ENCODE assay signal across 15 mouse cellular contexts in the genomic region with DNA sequence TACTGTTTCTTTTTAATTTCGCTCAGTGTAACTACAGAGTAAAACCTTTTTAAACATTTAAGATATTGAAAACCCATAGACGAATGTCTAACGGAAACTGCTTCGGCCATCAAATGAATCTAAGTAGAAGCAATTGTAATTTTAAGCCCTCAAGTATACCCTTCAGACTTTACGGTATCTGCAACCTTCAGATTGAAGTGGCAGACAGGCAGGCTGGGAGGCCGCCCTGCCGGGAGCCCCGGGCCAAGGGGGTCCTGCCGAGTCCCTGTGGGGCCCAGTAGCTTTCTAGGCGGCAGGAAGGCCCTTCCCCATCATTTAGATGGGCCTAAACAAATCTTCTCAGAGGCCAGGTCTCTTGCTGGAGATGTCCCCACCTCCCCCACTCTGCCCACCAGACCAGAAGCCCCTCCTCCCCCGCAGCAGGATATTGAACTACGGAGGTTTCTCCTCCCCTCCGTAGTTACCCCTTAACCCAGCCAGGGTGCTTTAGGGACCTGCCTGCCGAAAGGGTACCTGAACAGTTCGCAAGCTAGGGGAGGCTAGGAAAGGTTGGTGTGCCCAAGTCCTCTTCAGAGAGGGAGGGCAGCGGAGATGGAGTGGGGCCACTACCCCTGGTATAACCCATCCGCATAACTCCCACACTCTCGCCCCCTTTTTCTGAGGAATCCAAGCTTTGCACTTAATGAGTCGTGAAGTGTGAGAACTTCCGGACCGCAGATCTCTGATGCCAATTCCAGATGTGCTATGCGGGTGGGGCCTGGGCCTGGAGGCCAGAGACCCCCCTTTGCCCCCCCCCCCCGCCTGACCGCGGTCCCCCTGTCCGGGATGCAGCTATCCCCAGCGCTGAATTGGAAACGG. TPM values are rescaled to one million over a fixed set of nuclear protein-coding genes. Genes with fewer than 3 reads are reported as not detected.
DNase-seq lines count a peak whose midpoint lies in the region; ATAC-seq and TF ChIP-seq lines count a peak whose summit lies in the region.
"Had no signal": no experiment of that assay in that cellular context is flagged by ENCODE, and none has a peak within 500 bp of the region (broad histone marks: within the 10 kb centered on the region; RNA-seq: fewer than 3 reads in every experiment).

No protein-coding gene starts in this region.

- H3K9me3 ChIP-seq in limb, embryonic 11.5 days (ENCODE audit: control insufficient read depth, low read length) = no peaks in the 10 kb centered on the region
- no peaks in the 10 kb centered on the region for H3K9me3 ChIP-seq in neural tube, embryonic 13.5 days
- H3K9me3 ChIP-seq: embryonic facial prominence, embryonic 15.5 days; liver, embryonic 12.5 days had no signal

- no peak overlapping the region for H3K4me2 ChIP-seq in limb, embryonic 11.5 days (ENCODE audit: low read depth, severe bottlenecking)
- H3K4me2 ChIP-seq in neural tube, embryonic 13.5 days = peak overlapping the region; percentile 13; the same call in 1 of the 2 replicates
- H3K4me2 ChIP-seq: embryonic facial prominence, embryonic 15.5 days; liver, embryonic 12.5 days had no signal

- 59% methylated on average over 28 of the region's 28 CpGs for WGBS in cerebellum, adult 2 months
- 2% methylated on average over 28 of the region's 28 CpGs for WGBS in limb, embryonic 11.5 days
- 2% methylated on average over 28 of the region's 28 CpGs for WGBS in neural tube, embryonic 13.5 days

- peak; percentile 58 to 60 for DNase-seq in cerebellum, postnatal 10 days
- no peak for DNase-seq in cerebellum, adult 2 months
- peak; percentile 37 to 59 for DNase-seq in kidney, postnatal 4 days
- DNase-seq in kidney, postnatal 36 days = no peak
- DNase-seq in limb, embryonic 11.5 days (ENCODE audit: low spot score) = peak; percentile 53
- DNase-seq in ovary, postnatal 10 days (ENCODE audit: low spot score) = no peak
- DNase-seq: adrenal gland, postnatal 36 days; heart, postnatal 4 days; kidney, adult 9 months; lung, postnatal 10 days; right cerebral cortex, postnatal 25 days had no signal

- H3K4me3 ChIP-seq in cerebellum, adult 2 months (replicated peaks; ENCODE audit: insufficient read depth, low read depth, low read length) = no peak overlapping the region
- H3K4me3 ChIP-seq in limb, embryonic 11.5 days (ENCODE audit: low read depth, low read length) = no peak overlapping the region
- H3K4me3 ChIP-seq in neural tube, embryonic 13.5 days = no peak overlapping the region
- H3K4me3 ChIP-seq: embryonic facial prominence, embryonic 15.5 days; liver, embryonic 12.5 days had no signal

- H3K27ac ChIP-seq in cerebellum, adult 2 months (ENCODE audit: insufficient read depth, low read length) = no peak overlapping the region
- H3K27ac ChIP-seq in limb, embryonic 11.5 days (replicated peaks; ENCODE audit: low read depth, low read length) = no peak overlapping the region
- peak overlapping the region; percentile 38; the same call in 1 of the 2 replicates for H3K27ac ChIP-seq in neural tube, embryonic 13.5 days (replicated peaks)
- H3K27ac ChIP-seq: embryonic facial prominence, embryonic 15.5 days; liver, embryonic 12.5 days had no signal

- no peaks in the 10 kb centered on the region for H3K36me3 ChIP-seq in limb, embryonic 11.5 days (ENCODE audit: control insufficient read depth, insufficient read depth, low read length)
- H3K36me3 ChIP-seq in neural tube, embryonic 13.5 days = no peaks in the 10 kb centered on the region
- H3K36me3 ChIP-seq: embryonic facial prominence, embryonic 15.5 days; liver, embryonic 12.5 days had no signal

- no peak for TF ChIP-seq POLR2A in cerebellum, adult 2 months (IDR thresholded peaks at IDR 0.05; ENCODE audit: borderline replicate concordance, insufficient read depth, low read length)

- no peak for ATAC-seq in limb, embryonic 11.5 days (ENCODE audit: insufficient number of reproducible peaks, low FRiP score, low TSS enrichment, low read depth)
- no peak for ATAC-seq in neural tube, embryonic 13.5 days (ENCODE audit: low read depth)
- no peak for ATAC-seq in activated CD4-positive, CD25-positive, alpha-beta regulatory T cell, adult 4 months
- ATAC-seq: liver, embryonic 12.5 days had no signal

- H3K4me1 ChIP-seq in cerebellum, adult 2 months (ENCODE audit: control insufficient read depth, insufficient read depth, low read length) = peaks cover 12% of the 10 kb centered on the region
- peaks cover 17% of the 10 kb centered on the region for H3K4me1 ChIP-seq in limb, embryonic 11.5 days (ENCODE audit: control insufficient read depth, insufficient read depth, low read length)
- H3K4me1 ChIP-seq in neural tube, embryonic 13.5 days (replicated peaks) = peaks cover 96% of the 10 kb centered on the region

- H3K27me3 ChIP-seq in cerebellum, adult 2 months (ENCODE audit: control insufficient read depth, insufficient read depth, low read length) = no peaks in the 10 kb centered on the region
- peaks cover 94% of the 10 kb centered on the region for H3K27me3 ChIP-seq in limb, embryonic 11.5 days (ENCODE audit: control insufficient read depth, insufficient read depth, low read length)
- peaks cover 87% of the 10 kb centered on the region for H3K27me3 ChIP-seq in neural tube, embryonic 13.5 days

- no peak overlapping the region for H3K9ac ChIP-seq in limb, embryonic 11.5 days (ENCODE audit: low read length)
- peak overlapping the region; percentile 47; the same call in 1 of the 2 replicates for H3K9ac ChIP-seq in neural tube, embryonic 13.5 days
- H3K9ac ChIP-seq: embryonic facial prominence, embryonic 15.5 days; liver, embryonic 12.5 days had no signal

- TF ChIP-seq CTCF in cerebellum, adult 2 months (IDR thresholded peaks at IDR 0.05; ENCODE audit: borderline replicate concordance, insufficient read depth, low read depth, low read length) = no peak

RNA-seq across cellular contexts. Expression of a gene that starts 11.4 kb away (rescaled TPM):
- polyA plus RNA-seq in cerebellum, adult 2 months (2012; rRNA removed) = 38.1 and 38.8 TPM in 2 replicates
- polyA plus RNA-seq in limb, embryonic 11.5 days (2014; fragmentation: Nextera tagmentation; extraction: Ambion mirVana) = 0.08 and 0.21 TPM in 2 replicates
- polyA plus RNA-seq in neural tube, embryonic 13.5 days (2015; fragmentation: Nextera tagmentation; extraction: Ambion mirVana) = 43.3 and 46.4 TPM in 2 replicates
- polyA plus RNA-seq in activated CD4-positive, CD25-positive, alpha-beta regulatory T cell, adult 4 months (2017; shearing (Covaris generic)) = not detected
- polyA plus RNA-seq: liver, embryonic 12.5 days had no signal

Comparison
In these comparisons a context has a peak if more than half of its experiments do, and no peak if none do; other contexts are left out.
1. DNase-seq: peak in cerebellum, postnatal 10 days (2 of 2), kidney, postnatal 4 days (2 of 2) and limb, embryonic 11.5 days (single experiment); none in cerebellum, adult 2 months (0 of 2), kidney, postnatal 36 days (0 of 2) and ovary, postnatal 10 days (single experiment).
2. RNA of a gene that starts 11.4 kb away (polyA plus RNA-seq): 43.3 to 46.4 TPM in neural tube, embryonic 13.5 days and 38.1 to 38.8 TPM in cerebellum, adult 2 months; 0.08 to 0.21 TPM in limb, embryonic 11.5 days and not detected in activated CD4-positive, CD25-positive, alpha-beta regulatory T cell, adult 4 months; every median in the first group is over 10 times any median in the second.